Mouse (Mus musculus) liver, embryonic 12.5 days (tissue): ENCODE data around the gene Rgs6. TPM values are rescaled to one million over a fixed set of nuclear protein-coding genes. Genes with fewer than 3 reads are reported as not detected.

Source experiments
- ATAC-seq: fragments of 200-750 bp; cut with Nextera tagmentation; 2 replicates; pipeline ENCODE4 v1.8.0; 2017; ENCODE audit warnings: moderate number of reproducible peaks, mild to moderate bottlenecking, moderate library complexity
- H3K27ac ChIP-seq: fragments of 300-500 bp; sonication (generic); 2 replicates; pipeline ENCODE4 v1.5.1; 2016; ENCODE audit warnings: mild to moderate bottlenecking
- H3K27me3 ChIP-seq: fragments of 300-500 bp; sonication (generic); replicated peaks from 2 replicates; pipeline ENCODE4 v1.6.1; 2016; ENCODE audit warnings: mild to moderate bottlenecking, moderate library complexity
- H3K36me3 ChIP-seq: fragments of 300-500 bp; sonication (generic); 2 replicates; pipeline ENCODE4 v1.6.1; 2016; ENCODE audit warnings: mild to moderate bottlenecking, moderate library complexity
- H3K4me1 ChIP-seq: fragments of 300-500 bp; sonication (generic); 2 replicates; pipeline ENCODE4 v1.6.1; 2016
- H3K4me2 ChIP-seq: fragments of 300-500 bp; sonication (generic); 2 replicates; pipeline ENCODE4 v1.6.1; 2016; ENCODE audit warnings: mild to moderate bottlenecking, moderate library complexity
- H3K4me3 ChIP-seq: fragments of 300-500 bp; sonication (generic); 2 replicates; pipeline ENCODE4 v1.5.1; 2016; ENCODE audit warnings: mild to moderate bottlenecking, moderate library complexity
- H3K9ac ChIP-seq: fragments of 300-500 bp; sonication (generic); 2 replicates; pipeline ENCODE4 v1.6.1; 2016; ENCODE audit warnings: mild to moderate bottlenecking, moderate library complexity
- H3K9me3 ChIP-seq: fragments of 300-500 bp; sonication (generic); replicated peaks from 2 replicates; pipeline ENCODE4 v1.6.1; 2016; ENCODE audit warnings: mild to moderate bottlenecking, moderate library complexity
- WGBS: fragments of 180-500 bp; shearing (Covaris S2); methylation state at CpG from one replicate; pipeline ENCODE4 v1.1.7; 2016; ENCODE audit not compliant: insufficient replicate concordance; 5-methylcytosine and 5-hydroxymethylcytosine counted together
- polyA plus RNA-seq: library from polyadenylated mRNA; unstranded; fragments of >200 nt; fragmentation: Nextera tagmentation; extraction: Ambion mirVana; gene quantifications from 2 replicates; pipeline ENCODE4 v1.2.1, GENCODE M21; 2016

Rgs6 gene
- polyA plus RNA-seq, 1 experiment from 2014 or later: 0.15 TPM

GRCm38 (mm10) chr12:82819991-82820390, 231.9 kb downstream of the Rgs6 start:
- Histone ChIP-seq H3K4me1 (no peaks in the 10 kb centered on the region), H3K9me3 (no peaks in the 10 kb centered on the region), H3K9ac (no peak overlapping the region), H3K27me3 (no peaks in the 10 kb centered on the region), H3K27ac (no peak overlapping the region), H3K4me2 (no peak overlapping the region), H3K4me3 (no peak overlapping the region), H3K36me3 (no peaks in the 10 kb centered on the region)
- no peak for ATAC-seq
- 65% methylated on average over 6 of the region's 6 CpGs for WGBS

GRCm38 (mm10) chr12:82822821-82823620, 234.9 kb downstream of the Rgs6 start:
- no peak overlapping the region for H3K4me3 ChIP-seq
- H3K27ac ChIP-seq: no peak overlapping the region
- no peaks in the 10 kb centered on the region for H3K4me1 ChIP-seq
- H3K36me3 ChIP-seq: no peaks in the 10 kb centered on the region
- H3K27me3 ChIP-seq: no peaks in the 10 kb centered on the region
- H3K4me2 ChIP-seq: no peak overlapping the region
- H3K9me3 ChIP-seq: no peaks in the 10 kb centered on the region
- 67% methylated on average over 3 of the region's 3 CpGs for WGBS
- no peak overlapping the region for H3K9ac ChIP-seq
- ATAC-seq: no peak

GRCm38 (mm10) chr12:82830333-82830732, 242.2 kb downstream of the Rgs6 start:
- no peak overlapping the region for H3K9ac ChIP-seq
- no peak overlapping the region for H3K27ac ChIP-seq
- no peaks in the 10 kb centered on the region for H3K9me3 ChIP-seq
- 69% methylated on average over 8 of the region's 8 CpGs for WGBS
- no peak overlapping the region for H3K4me3 ChIP-seq
- ATAC-seq: no peak
- no peak overlapping the region for H3K4me2 ChIP-seq
- no peaks in the 10 kb centered on the region for H3K36me3 ChIP-seq
- H3K27me3 ChIP-seq: no peaks in the 10 kb centered on the region
- H3K4me1 ChIP-seq: no peaks in the 10 kb centered on the region

- WGBS: 70% methylated on average over 1 of the region's 1 CpGs
- Histone ChIP-seq H3K4me3 (no peak overlapping the region), H3K36me3 (no peaks in the 10 kb centered on the region), H3K27ac (no peak overlapping the region), H3K27me3 (no peaks in the 10 kb centered on the region), H3K4me2 (no peak overlapping the region), H3K9ac (no peak overlapping the region), H3K9me3 (peaks cover 12% of the 10 kb centered on the region), H3K4me1 (no peaks in the 10 kb centered on the region)
- no peak for ATAC-seq
Observed at GRCm38 (mm10) chr12:82838544-82838943, 250.5 kb downstream of the Rgs6 start.

- no peak for ATAC-seq
- Histone ChIP-seq H3K9me3 (peaks cover 10% of the 10 kb centered on the region), H3K4me2 (no peak overlapping the region), H3K4me3 (no peak overlapping the region), H3K9ac (no peak overlapping the region), H3K27ac (no peak overlapping the region), H3K27me3 (no peaks in the 10 kb centered on the region), H3K4me1 (no peaks in the 10 kb centered on the region), H3K36me3 (no peaks in the 10 kb centered on the region)
- WGBS: 64% methylated on average over 6 of the region's 6 CpGs
Observed at GRCm38 (mm10) chr12:82841566-82841965, 253.5 kb downstream of the Rgs6 start.

- 68% methylated on average over 3 of the region's 3 CpGs for WGBS
- Histone ChIP-seq H3K4me1 (no peaks in the 10 kb centered on the region), H3K27me3 (no peaks in the 10 kb centered on the region), H3K9me3 (no peaks in the 10 kb centered on the region), H3K4me3 (no peak overlapping the region), H3K4me2 (no peak overlapping the region), H3K9ac (no peak overlapping the region), H3K36me3 (no peaks in the 10 kb centered on the region), H3K27ac (no peak overlapping the region)
- no peak for ATAC-seq
Observed at GRCm38 (mm10) chr12:82848304-82848872, 260.3 kb downstream of the Rgs6 start.

- ATAC-seq: no peak
- Histone ChIP-seq H3K27ac (no peak overlapping the region), H3K4me2 (no peak overlapping the region), H3K36me3 (no peaks in the 10 kb centered on the region), H3K27me3 (no peaks in the 10 kb centered on the region), H3K4me3 (no peak overlapping the region), H3K9ac (no peak overlapping the region), H3K9me3 (no peaks in the 10 kb centered on the region), H3K4me1 (no peaks in the 10 kb centered on the region)
- WGBS: 81% methylated on average over 5 of the region's 5 CpGs
Observed at GRCm38 (mm10) chr12:82854902-82855301, 266.8 kb downstream of the Rgs6 start.

- Histone ChIP-seq H3K36me3 (no peaks in the 10 kb centered on the region), H3K27me3 (no peaks in the 10 kb centered on the region), H3K4me3 (no peak overlapping the region), H3K9ac (no peak overlapping the region), H3K4me2 (no peak overlapping the region), H3K9me3 (no peaks in the 10 kb centered on the region), H3K27ac (no peak overlapping the region), H3K4me1 (no peaks in the 10 kb centered on the region)
- 58% methylated on average over 4 of the region's 4 CpGs for WGBS
- no peak for ATAC-seq
Observed at GRCm38 (mm10) chr12:82855333-82856107, 267.4 kb downstream of the Rgs6 start.

- H3K9me3 ChIP-seq: no peaks in the 10 kb centered on the region
- no peak overlapping the region for H3K27ac ChIP-seq
- H3K36me3 ChIP-seq: no peaks in the 10 kb centered on the region
- H3K4me3 ChIP-seq: no peak overlapping the region
- H3K27me3 ChIP-seq: no peaks in the 10 kb centered on the region
- H3K4me1 ChIP-seq: no peaks in the 10 kb centered on the region
- no peak overlapping the region for H3K4me2 ChIP-seq
- H3K9ac ChIP-seq: no peak overlapping the region
- 51% methylated on average over 2 of the region's 2 CpGs for WGBS
- ATAC-seq: no peak
Observed at GRCm38 (mm10) chr12:82865686-82866085, 277.6 kb downstream of the Rgs6 start.

- 68% methylated on average over 5 of the region's 5 CpGs for WGBS
- H3K9me3 ChIP-seq: no peaks in the 10 kb centered on the region
- no peak overlapping the region for H3K4me3 ChIP-seq
- H3K27me3 ChIP-seq: no peaks in the 10 kb centered on the region
- H3K27ac ChIP-seq: no peak overlapping the region
- ATAC-seq: no peak
- no peaks in the 10 kb centered on the region for H3K36me3 ChIP-seq
- H3K9ac ChIP-seq: no peak overlapping the region
- H3K4me2 ChIP-seq: no peak overlapping the region
- H3K4me1 ChIP-seq: no peaks in the 10 kb centered on the region
Observed at GRCm38 (mm10) chr12:82880711-82881110, 292.6 kb downstream of the Rgs6 start.

GRCm38 (mm10) chr12:82883079-82883478, 295.0 kb downstream of the Rgs6 start:
- H3K4me2 ChIP-seq: no peak overlapping the region
- no peak for ATAC-seq
- no peak overlapping the region for H3K27ac ChIP-seq
- H3K36me3 ChIP-seq: no peaks in the 10 kb centered on the region
- H3K4me3 ChIP-seq: no peak overlapping the region
- WGBS: 68% methylated on average over 1 of the region's 1 CpGs
- H3K9me3 ChIP-seq: no peaks in the 10 kb centered on the region
- H3K9ac ChIP-seq: no peak overlapping the region
- no peaks in the 10 kb centered on the region for H3K27me3 ChIP-seq
- H3K4me1 ChIP-seq: no peaks in the 10 kb centered on the region
